Mouse (Mus musculus): ENCODE measurements around the gene Plagl1. TPM values are rescaled to one million over a fixed set of nuclear protein-coding genes. Genes with fewer than 3 reads are reported as not detected.

Plagl1 gene
- polyA plus RNA-seq, 1 experiment from 2014 or later: 277 TPM

GRCm38 (mm10) chr10:13063457-13063856, 3.2 kb downstream of the Plagl1 start:
- no peak overlapping the region for H3K4me3 ChIP-seq (ENCODE audit: low read depth, low read length)
- H3K27ac ChIP-seq (ENCODE audit: low read depth, low read length): no peak overlapping the region
- H3K27me3 ChIP-seq (ENCODE audit: control insufficient read depth, insufficient read depth, low read length): peaks cover 20% of the 10 kb centered on the region
- no peaks in the 10 kb centered on the region for H3K4me1 ChIP-seq (ENCODE audit: control insufficient read depth, insufficient read depth, low read length)
- WGBS (ENCODE audit: insufficient replicate concordance): 28% methylated on average over 7 of the region's 7 CpGs
- no peaks in the 10 kb centered on the region for H3K36me3 ChIP-seq (ENCODE audit: control insufficient read depth, insufficient read depth, low read length)
- H3K9me3 ChIP-seq (replicated peaks; ENCODE audit: control insufficient read depth, low read length): no peaks in the 10 kb centered on the region
- H3K9ac ChIP-seq (ENCODE audit: low read depth, low read length): no peak overlapping the region
- ATAC-seq (replicated peaks; ENCODE audit: insufficient number of reproducible peaks, low FRiP score, low TSS enrichment): no peak
- H3K4me2 ChIP-seq: no peak overlapping the region

- Histone ChIP-seq H3K27ac (ENCODE audit: low read depth, low read length) (no peak overlapping the region), H3K27me3 (ENCODE audit: control insufficient read depth, insufficient read depth, low read length) (peaks cover 14% of the 10 kb centered on the region), H3K36me3 (ENCODE audit: control insufficient read depth, insufficient read depth, low read length) (no peaks in the 10 kb centered on the region), H3K4me3 (ENCODE audit: low read depth, low read length) (no peak overlapping the region), H3K9me3 (replicated peaks; ENCODE audit: control insufficient read depth, low read length) (no peaks in the 10 kb centered on the region), H3K9ac (ENCODE audit: low read depth, low read length) (no peak overlapping the region), H3K4me1 (ENCODE audit: control insufficient read depth, insufficient read depth, low read length) (no peaks in the 10 kb centered on the region), H3K4me2 (no peak overlapping the region)
- 0 out of 2 replicates have a peak, but pooled peaks have one; percentile 46 for ATAC-seq (replicated peaks; ENCODE audit: insufficient number of reproducible peaks, low FRiP score, low TSS enrichment)
- WGBS (ENCODE audit: insufficient replicate concordance): 49% methylated on average over 3 of the region's 3 CpGs
These were observed 4.9 kb downstream of the Plagl1 start for GRCm38 (mm10) chr10:13065129-13065752.

- no peak overlapping the region for H3K27ac ChIP-seq (ENCODE audit: low read depth, low read length)
- H3K9me3 ChIP-seq (replicated peaks; ENCODE audit: control insufficient read depth, low read length): no peaks in the 10 kb centered on the region
- no peak overlapping the region for H3K4me3 ChIP-seq (ENCODE audit: low read depth, low read length)
- no peak overlapping the region for H3K4me2 ChIP-seq
- no peaks in the 10 kb centered on the region for H3K27me3 ChIP-seq (ENCODE audit: control insufficient read depth, insufficient read depth, low read length)
- no peak for ATAC-seq (replicated peaks; ENCODE audit: insufficient number of reproducible peaks, low FRiP score, low TSS enrichment)
- WGBS (ENCODE audit: insufficient replicate concordance): 94% methylated on average over 2 of the region's 2 CpGs
- H3K9ac ChIP-seq (ENCODE audit: low read depth, low read length): no peak overlapping the region
- H3K36me3 ChIP-seq (ENCODE audit: control insufficient read depth, insufficient read depth, low read length): no peaks in the 10 kb centered on the region
- no peaks in the 10 kb centered on the region for H3K4me1 ChIP-seq (ENCODE audit: control insufficient read depth, insufficient read depth, low read length)
These were observed 10.7 kb downstream of the Plagl1 start for GRCm38 (mm10) chr10:13071031-13071430.

- Histone ChIP-seq H3K4me2 (no peak overlapping the region), H3K9me3 (replicated peaks; ENCODE audit: control insufficient read depth, low read length) (no peaks in the 10 kb centered on the region), H3K4me3 (ENCODE audit: low read depth, low read length) (no peak overlapping the region), H3K36me3 (ENCODE audit: control insufficient read depth, insufficient read depth, low read length) (no peaks in the 10 kb centered on the region), H3K27me3 (ENCODE audit: control insufficient read depth, insufficient read depth, low read length) (no peaks in the 10 kb centered on the region), H3K4me1 (ENCODE audit: control insufficient read depth, insufficient read depth, low read length) (peaks cover 9% of the 10 kb centered on the region; the same call in 1 of the 2 replicates), H3K9ac (ENCODE audit: low read depth, low read length) (no peak overlapping the region), H3K27ac (ENCODE audit: low read depth, low read length) (peak overlapping the region; percentile 54)
- 36% methylated on average over 7 of the region's 7 CpGs for WGBS (ENCODE audit: insufficient replicate concordance)
- ATAC-seq (replicated peaks; ENCODE audit: insufficient number of reproducible peaks, low FRiP score, low TSS enrichment): peak; percentile 78
These were observed 16.7 kb downstream of the Plagl1 start for GRCm38 (mm10) chr10:13076807-13077532.

GRCm38 (mm10) chr10:13082459-13082858, 22.2 kb downstream of the Plagl1 start:
- Histone ChIP-seq H3K4me1 (ENCODE audit: control insufficient read depth, insufficient read depth, low read length) (0 out of 2 replicates have a peak, but pooled peaks cover 4% of the 10 kb centered on the region), H3K9ac (ENCODE audit: low read depth, low read length) (no peak overlapping the region), H3K27ac (ENCODE audit: low read depth, low read length) (no peak overlapping the region), H3K4me3 (ENCODE audit: low read depth, low read length) (no peak overlapping the region), H3K27me3 (ENCODE audit: control insufficient read depth, insufficient read depth, low read length) (no peaks in the 10 kb centered on the region), H3K4me2 (no peak overlapping the region), H3K9me3 (replicated peaks; ENCODE audit: control insufficient read depth, low read length) (0 out of 2 replicates have a peak, but pooled peaks cover 3% of the 10 kb centered on the region), H3K36me3 (ENCODE audit: control insufficient read depth, insufficient read depth, low read length) (no peaks in the 10 kb centered on the region)
- ATAC-seq (replicated peaks; ENCODE audit: insufficient number of reproducible peaks, low FRiP score, low TSS enrichment): no peak
- 85% methylated on average over 12 of the region's 12 CpGs for WGBS (ENCODE audit: insufficient replicate concordance)

- H3K4me3 ChIP-seq (ENCODE audit: low read depth, low read length): peak overlapping the region; percentile 60
- H3K36me3 ChIP-seq (ENCODE audit: control insufficient read depth, insufficient read depth, low read length): peaks cover 3% of the 10 kb centered on the region; the same call in 1 of the 2 replicates
- peak overlapping the region; percentile 82 for H3K9ac ChIP-seq (ENCODE audit: low read depth, low read length)
- peak overlapping the region; percentile 58 for H3K27ac ChIP-seq (ENCODE audit: low read depth, low read length)
- H3K4me2 ChIP-seq: peak overlapping the region; percentile 62
- H3K9me3 ChIP-seq (replicated peaks; ENCODE audit: control insufficient read depth, low read length): peaks cover 17% of the 10 kb centered on the region
- WGBS (ENCODE audit: insufficient replicate concordance): 42% methylated on average over 70 of the region's 70 CpGs
- peak; percentile 88 for ATAC-seq (replicated peaks; ENCODE audit: insufficient number of reproducible peaks, low FRiP score, low TSS enrichment)
- no peaks in the 10 kb centered on the region for H3K27me3 ChIP-seq (ENCODE audit: control insufficient read depth, insufficient read depth, low read length)
- no peaks in the 10 kb centered on the region; the same call in 1 of the 2 replicates for H3K4me1 ChIP-seq (ENCODE audit: control insufficient read depth, insufficient read depth, low read length)
These were observed 30.5 kb downstream of the Plagl1 start for GRCm38 (mm10) chr10:13090596-13091424.

- Histone ChIP-seq H3K4me3 (ENCODE audit: low read depth, low read length) (peak overlapping the region; percentile 22), H3K4me2 (peak overlapping the region; percentile 53), H3K9ac (ENCODE audit: low read depth, low read length) (no peak overlapping the region), H3K27me3 (ENCODE audit: control insufficient read depth, insufficient read depth, low read length) (no peaks in the 10 kb centered on the region), H3K36me3 (ENCODE audit: control insufficient read depth, insufficient read depth, low read length) (peaks cover 3% of the 10 kb centered on the region; the same call in 1 of the 2 replicates), H3K9me3 (replicated peaks; ENCODE audit: control insufficient read depth, low read length) (peaks cover 17% of the 10 kb centered on the region), H3K27ac (ENCODE audit: low read depth, low read length) (no peak overlapping the region), H3K4me1 (ENCODE audit: control insufficient read depth, insufficient read depth, low read length) (no peaks in the 10 kb centered on the region; the same call in 1 of the 2 replicates)
- WGBS (ENCODE audit: insufficient replicate concordance): 67% methylated on average over 3 of the region's 3 CpGs
- ATAC-seq (replicated peaks; ENCODE audit: insufficient number of reproducible peaks, low FRiP score, low TSS enrichment): no peak
These were observed 32.7 kb downstream of the Plagl1 start for GRCm38 (mm10) chr10:13092996-13093395.

GRCm38 (mm10) chr10:13098895-13099294, 38.6 kb downstream of the Plagl1 start:
- no peaks in the 10 kb centered on the region for H3K27me3 ChIP-seq (ENCODE audit: control insufficient read depth, insufficient read depth, low read length)
- no peaks in the 10 kb centered on the region for H3K36me3 ChIP-seq (ENCODE audit: control insufficient read depth, insufficient read depth, low read length)
- H3K9me3 ChIP-seq (replicated peaks; ENCODE audit: control insufficient read depth, low read length): no peaks in the 10 kb centered on the region
- H3K9ac ChIP-seq (ENCODE audit: low read depth, low read length): no peak overlapping the region
- H3K27ac ChIP-seq (ENCODE audit: low read depth, low read length): no peak overlapping the region
- no peaks in the 10 kb centered on the region; the same call in none of the 2 replicates for H3K4me1 ChIP-seq (ENCODE audit: control insufficient read depth, insufficient read depth, low read length)
- H3K4me3 ChIP-seq (ENCODE audit: low read depth, low read length): no peak overlapping the region
- no peak overlapping the region for H3K4me2 ChIP-seq
- ATAC-seq (replicated peaks; ENCODE audit: insufficient number of reproducible peaks, low FRiP score, low TSS enrichment): no peak
- 88% methylated on average over 1 of the region's 1 CpGs for WGBS (ENCODE audit: insufficient replicate concordance)

All from heart, embryonic 11.5 days (tissue).